Mouse (Mus musculus): ENCODE measurements around the gene Mospd3. TPM values are rescaled to one million over a fixed set of nuclear protein-coding genes. Genes with fewer than 3 reads are reported as not detected.

The Mospd3 gene
- polyA plus RNA-seq, 1 experiment from 2014 or later: 16.0 TPM

Other genes starting within 250 kb of the Mospd3 start
- gene Zan, start 124.0 kb downstream of the Mospd3 start, polyA plus RNA-seq (2014; fragmentation: Nextera tagmentation; extraction: Ambion mirVana): 0.03 and 0.11 TPM in 2 replicates
- 46.5 and 50.0 TPM in 2 replicates for gene Pop7, start 98.5 kb downstream of the Mospd3 start, polyA plus RNA-seq (2014; fragmentation: Nextera tagmentation; extraction: Ambion mirVana)
- 6.8 and 9.5 TPM in 2 replicates for gene Gigyf1, start 82.5 kb downstream of the Mospd3 start, polyA plus RNA-seq (2014; fragmentation: Nextera tagmentation; extraction: Ambion mirVana)
- not detected in 2 replicates for gene Epo, start 67.8 kb downstream of the Mospd3 start, polyA plus RNA-seq (2014; fragmentation: Nextera tagmentation; extraction: Ambion mirVana)
- 307 and 318 TPM in 2 replicates for gene Gnb2, start 67.5 kb downstream of the Mospd3 start, polyA plus RNA-seq (2014; fragmentation: Nextera tagmentation; extraction: Ambion mirVana)
- gene Actl6b, start 47.5 kb downstream of the Mospd3 start, polyA plus RNA-seq (2014; fragmentation: Nextera tagmentation; extraction: Ambion mirVana): 0.65 and 1.0 TPM in 2 replicates
- gene Tfr2, start 31.2 kb downstream of the Mospd3 start, polyA plus RNA-seq (2014; fragmentation: Nextera tagmentation; extraction: Ambion mirVana): 2.3 and 3.5 TPM in 2 replicates
- 120 and 134 TPM in 2 replicates for gene Pcolce, start 12.7 kb upstream of the Mospd3 start, polyA plus RNA-seq (2014; fragmentation: Nextera tagmentation; extraction: Ambion mirVana)
- not detected in 2 replicates for gene Fbxo24, start 27.9 kb upstream of the Mospd3 start, polyA plus RNA-seq (2014; fragmentation: Nextera tagmentation; extraction: Ambion mirVana)
- gene Lrch4, start 28.1 kb upstream of the Mospd3 start, polyA plus RNA-seq (2014; fragmentation: Nextera tagmentation; extraction: Ambion mirVana): 26.0 and 28.0 TPM in 2 replicates
- gene Gm20605, start 28.1 kb upstream of the Mospd3 start, polyA plus RNA-seq (2014; fragmentation: Nextera tagmentation; extraction: Ambion mirVana): 5.9 and 6.5 TPM in 2 replicates
- 3.9 and 5.6 TPM in 2 replicates for gene Sap25, start 40.3 kb upstream of the Mospd3 start, polyA plus RNA-seq (2014; fragmentation: Nextera tagmentation; extraction: Ambion mirVana)
- gene Irs3, start 44.7 kb upstream of the Mospd3 start, polyA plus RNA-seq (2014; fragmentation: Nextera tagmentation; extraction: Ambion mirVana): 0.23 TPM in 2 replicates
- gene Agfg2, start 83.7 kb upstream of the Mospd3 start, polyA plus RNA-seq (2014; fragmentation: Nextera tagmentation; extraction: Ambion mirVana): 19.9 TPM in 2 replicates
- gene Nyap1, start 140.5 kb upstream of the Mospd3 start, polyA plus RNA-seq (2014; fragmentation: Nextera tagmentation; extraction: Ambion mirVana): 0.47 and 1.0 TPM in 2 replicates
- gene Tsc22d4, start 144.7 kb upstream of the Mospd3 start, polyA plus RNA-seq (2014; fragmentation: Nextera tagmentation; extraction: Ambion mirVana): 139 and 147 TPM in 2 replicates
- 29.9 and 35.3 TPM in 2 replicates for gene Ppp1r35, start 177.8 kb upstream of the Mospd3 start, polyA plus RNA-seq (2014; fragmentation: Nextera tagmentation; extraction: Ambion mirVana)
- gene Mepce, start 186.6 kb upstream of the Mospd3 start, polyA plus RNA-seq (2014; fragmentation: Nextera tagmentation; extraction: Ambion mirVana): 7.4 and 9.2 TPM in 2 replicates
- 12.4 and 13.7 TPM in 2 replicates for gene Zcwpw1, start 186.7 kb upstream of the Mospd3 start, polyA plus RNA-seq (2014; fragmentation: Nextera tagmentation; extraction: Ambion mirVana)
- gene Pilra, start 235.2 kb upstream of the Mospd3 start, polyA plus RNA-seq (2014; fragmentation: Nextera tagmentation; extraction: Ambion mirVana): 2.1 and 2.9 TPM in 2 replicates

All from heart, embryonic 11.5 days (tissue).